Mouse (Mus musculus): ENCODE results near the gene Cpne5. TPM values are rescaled to one million over a fixed set of nuclear protein-coding genes. Genes with fewer than 3 reads are reported as not detected.
"Not testable (repeated sequence)": the region's sequence is repeated elsewhere in the genome, so short reads cannot be mapped to it uniquely, and the experiment has no call there.

The Cpne5 gene
- total and polyA plus RNA-seq, 2 experiments from 2014 or later = 61.6 to 65.8 TPM

DNA sequence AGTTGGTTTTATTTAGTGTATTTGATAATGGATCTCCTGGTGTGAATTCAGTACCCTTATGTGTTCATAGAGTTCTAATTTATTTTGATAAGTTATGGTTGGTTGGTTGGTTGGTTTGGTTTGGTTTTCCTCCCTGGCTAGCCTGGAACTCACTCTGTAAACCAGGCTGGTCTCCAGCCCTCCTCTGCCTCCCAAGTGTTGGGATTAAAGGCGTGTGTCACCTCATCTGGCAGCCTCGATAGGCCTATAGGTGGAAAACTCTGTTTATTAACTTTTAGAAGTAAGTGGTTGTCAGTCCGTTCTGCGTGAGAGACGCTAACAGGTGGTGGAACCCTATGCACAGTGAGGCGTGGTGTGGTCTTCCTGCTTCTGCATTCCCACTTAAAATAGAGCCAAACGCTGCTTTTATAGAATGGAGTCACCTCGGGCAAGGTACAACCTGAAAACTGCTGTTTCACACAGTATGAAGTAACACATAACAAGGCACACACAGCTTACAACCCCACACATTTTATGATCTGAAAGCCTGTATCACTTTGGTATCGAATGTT, 32.3 kb upstream of the Cpne5 start:
- no peaks in the 10 kb centered on the region for H3K36me3 ChIP-seq (ENCODE audit: insufficient read depth, low read length)
- DNase-seq (ENCODE audit: low spot score) (no peak), ATAC-seq (no peak)
- no peak overlapping the region for H3K9ac ChIP-seq (replicated peaks; ENCODE audit: low read length)
- H3K4me2 ChIP-seq (ENCODE audit: low read depth, low read length) = peak overlapping the region; percentile 66
- H3K27ac ChIP-seq = no peak overlapping the region
- H3K4me3 ChIP-seq (ENCODE audit: low read length) = no peak overlapping the region
- no peaks in the 10 kb centered on the region for H3K27me3 ChIP-seq (ENCODE audit: insufficient read depth, low read length)
- no peaks in the 10 kb centered on the region for H3K9me3 ChIP-seq (ENCODE audit: low read length)
- H3K4me1 ChIP-seq (ENCODE audit: insufficient read depth, low read length) = peaks cover 4% of the 10 kb centered on the region; the same call in 1 of the 2 replicates
- 94% methylated on average over 9 of the region's 9 CpGs for WGBS
- TF ChIP-seq CTCF (IDR thresholded peaks at IDR 0.05; ENCODE audit: low read depth) = no peak

DNA sequence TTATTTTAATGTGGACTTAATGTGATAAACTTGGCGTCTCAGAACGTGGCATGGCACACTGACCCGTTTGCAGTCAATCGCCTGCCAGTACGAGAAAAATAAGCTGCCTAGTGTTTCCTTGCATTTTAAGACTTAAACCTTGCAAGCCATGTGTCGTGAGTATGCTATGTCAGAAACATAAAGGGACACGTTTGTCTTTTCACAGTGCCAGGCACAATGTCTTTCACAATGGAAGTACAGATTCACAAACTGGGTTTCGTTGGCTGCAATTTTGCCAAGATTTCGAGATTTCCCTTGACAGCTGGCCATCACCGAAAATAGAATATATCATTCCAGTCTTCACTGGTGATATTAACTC, 31.4 kb upstream of the Cpne5 start:
- 12% methylated on average over 10 of the region's 10 CpGs for WGBS
- no peak for ATAC-seq

DNA sequence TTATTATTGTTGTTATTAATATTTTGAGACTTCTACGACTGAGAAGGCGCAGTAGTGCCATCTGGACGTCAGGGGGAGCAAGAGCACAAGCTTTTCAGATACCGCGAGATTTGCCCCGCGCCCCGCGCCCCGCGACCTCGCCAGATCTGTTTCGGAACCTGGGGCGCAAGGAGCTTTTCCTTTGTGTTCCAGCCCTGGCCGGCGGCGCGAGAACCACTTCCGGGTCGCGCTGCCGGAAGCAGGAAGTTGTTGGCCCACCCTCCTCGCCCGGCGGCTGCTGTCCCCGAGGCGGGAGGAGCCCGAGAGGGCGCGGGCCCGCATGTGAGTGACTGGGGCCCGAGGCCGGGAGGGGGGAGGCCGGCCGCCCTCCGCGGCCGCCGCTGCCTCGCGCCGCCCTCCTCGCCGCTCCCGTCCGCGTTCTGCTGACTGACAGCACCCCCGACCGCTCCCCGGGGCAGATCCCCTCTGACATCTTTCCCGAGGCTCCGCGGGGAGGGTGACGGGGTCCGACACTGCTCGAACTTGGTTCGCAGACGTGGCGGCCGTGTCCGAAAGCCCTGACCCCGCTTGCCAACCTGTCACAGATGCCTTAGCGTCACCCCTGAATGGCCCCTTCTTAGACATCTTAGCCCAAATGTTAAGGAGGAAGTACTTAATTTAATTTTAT, 30.8 kb upstream of the Cpne5 start, which contains the start of gene BC004004:
Gene BC004004 (plus strand): TSS at position 107 of the 667 bp plus-strand sequence.
- no peaks in the 10 kb centered on the region for H3K9me3 ChIP-seq (ENCODE audit: low read length)
- H3K4me3 ChIP-seq (ENCODE audit: low read length) = peak within 1 kb of the TSS; percentile 81
- H3K4me2 ChIP-seq (ENCODE audit: low read depth, low read length) = peak within 1 kb of the TSS; percentile 66
- peaks cover 4% of the 10 kb centered on the region; the same call in 1 of the 2 replicates for H3K4me1 ChIP-seq (ENCODE audit: insufficient read depth, low read length)
- peak; percentile 77 for TF ChIP-seq CTCF (IDR thresholded peaks at IDR 0.05; ENCODE audit: low read depth)
- H3K27ac ChIP-seq = peak within 1 kb of the TSS; percentile 91
- under 1% methylated on average over 54 of the region's 63 CpGs for WGBS
- H3K36me3 ChIP-seq (ENCODE audit: insufficient read depth, low read length) = no peaks in the 10 kb centered on the region
- peak within 1 kb of the TSS; percentile 91 for H3K9ac ChIP-seq (replicated peaks; ENCODE audit: low read length)
- peak; percentile 92 for ATAC-seq
- DNase-seq (ENCODE audit: low spot score) = peak; percentile 98
- H3K27me3 ChIP-seq (ENCODE audit: insufficient read depth, low read length) = no peaks in the 10 kb centered on the region

More for the DNA sequence above, 31.4 kb upstream of the Cpne5 start:
- H3K27me3 ChIP-seq (ENCODE audit: insufficient read depth, low read length) = no peaks in the 10 kb centered on the region
- no peaks in the 10 kb centered on the region for H3K9me3 ChIP-seq (ENCODE audit: low read length)
- TF ChIP-seq CTCF (IDR thresholded peaks at IDR 0.05; ENCODE audit: low read depth) = no peak
- H3K9ac ChIP-seq (replicated peaks; ENCODE audit: low read length) = peak overlapping the region; percentile 91
- peak overlapping the region; percentile 66 for H3K4me2 ChIP-seq (ENCODE audit: low read depth, low read length)
- no peak for DNase-seq (ENCODE audit: low spot score)
- H3K4me3 ChIP-seq (ENCODE audit: low read length) = peak overlapping the region; percentile 81
- H3K36me3 ChIP-seq (ENCODE audit: insufficient read depth, low read length) = no peaks in the 10 kb centered on the region
- H3K4me1 ChIP-seq (ENCODE audit: insufficient read depth, low read length) = peaks cover 4% of the 10 kb centered on the region; the same call in 1 of the 2 replicates
- peak overlapping the region; percentile 91 for H3K27ac ChIP-seq

DNA sequence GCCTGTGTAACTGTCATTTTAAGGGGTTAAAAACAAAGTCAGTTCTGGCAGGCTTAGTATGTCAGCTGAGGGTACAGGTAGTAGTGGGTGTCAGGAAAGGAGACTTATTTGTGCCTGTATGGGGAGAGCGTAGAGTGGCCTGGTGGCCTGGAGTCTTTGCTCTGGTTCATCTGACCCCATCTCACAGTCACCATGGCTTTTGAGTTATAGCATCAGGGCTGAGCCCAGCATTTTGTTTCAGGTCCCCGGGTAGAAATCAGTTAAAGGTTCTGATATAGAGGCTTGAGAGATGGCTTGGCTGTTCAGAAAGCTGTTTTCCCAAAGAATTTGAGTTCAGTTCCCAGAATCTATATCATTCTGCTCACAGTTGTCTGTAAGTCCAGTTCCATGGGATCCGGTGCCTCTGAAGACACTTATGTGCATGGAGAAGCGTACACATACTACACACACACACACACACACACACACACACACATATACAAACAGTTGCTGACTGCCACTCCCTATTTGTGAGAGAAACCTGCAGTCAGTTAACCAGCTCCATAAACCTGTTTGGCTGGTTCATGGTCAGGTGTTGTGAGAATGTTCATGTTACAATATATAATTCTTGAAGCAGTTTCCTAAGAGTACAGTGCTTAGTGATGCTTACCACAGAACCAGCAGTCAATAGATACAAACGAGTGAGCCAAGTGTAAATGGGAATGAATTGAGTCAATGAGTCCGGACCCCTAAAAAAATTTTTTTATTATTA, 30.1 kb upstream of the Cpne5 start:
- DNase-seq (ENCODE audit: low spot score) = no peak
- H3K27ac ChIP-seq = peak overlapping the region; percentile 15; the same call in 1 of the 2 replicates
- TF ChIP-seq CTCF (IDR thresholded peaks at IDR 0.05; ENCODE audit: low read depth) = no peak
- peak overlapping the region; percentile 66 for H3K4me2 ChIP-seq (ENCODE audit: low read depth, low read length)
- peak; percentile 34 for ATAC-seq
- peak overlapping the region; percentile 81 for H3K4me3 ChIP-seq (ENCODE audit: low read length)
- peaks cover 4% of the 10 kb centered on the region; the same call in 1 of the 2 replicates for H3K4me1 ChIP-seq (ENCODE audit: insufficient read depth, low read length)
- H3K9me3 ChIP-seq (ENCODE audit: low read length) = no peaks in the 10 kb centered on the region
- H3K27me3 ChIP-seq (ENCODE audit: insufficient read depth, low read length) = no peaks in the 10 kb centered on the region
- H3K9ac ChIP-seq (replicated peaks; ENCODE audit: low read length) = no peak overlapping the region; the same call in 1 of the 2 replicates
- WGBS = 60% methylated on average over 6 of the region's 6 CpGs
- no peaks in the 10 kb centered on the region for H3K36me3 ChIP-seq (ENCODE audit: insufficient read depth, low read length)

DNA sequence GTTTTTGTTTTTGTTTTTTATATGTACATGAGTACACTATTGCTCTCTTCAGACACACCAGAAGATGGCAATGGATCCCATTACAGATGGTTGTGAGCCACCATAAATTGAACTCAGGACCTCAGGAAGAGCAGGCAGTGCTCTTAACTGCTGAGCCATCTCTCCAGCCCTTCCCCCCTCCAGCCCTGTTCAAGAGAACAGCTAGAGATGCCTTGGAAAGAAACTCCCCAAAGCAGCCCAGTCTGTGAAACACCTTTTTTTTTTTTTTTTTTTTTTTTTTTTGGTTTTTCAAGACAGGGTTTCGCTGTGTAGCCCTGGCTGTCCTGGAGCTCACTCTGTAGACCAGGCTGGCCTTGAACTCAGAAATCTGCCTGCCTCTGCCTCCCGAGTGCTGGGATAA, 29.1 kb upstream of the Cpne5 start:
- H3K4me2 ChIP-seq (ENCODE audit: low read depth, low read length); H3K36me3 ChIP-seq (ENCODE audit: insufficient read depth, low read length); ATAC-seq; H3K9me3 ChIP-seq (ENCODE audit: low read length); H3K27ac ChIP-seq; H3K9ac ChIP-seq (replicated peaks; ENCODE audit: low read length); H3K4me1 ChIP-seq (ENCODE audit: insufficient read depth, low read length); H3K4me3 ChIP-seq (ENCODE audit: low read length); DNase-seq (ENCODE audit: low spot score); H3K27me3 ChIP-seq (ENCODE audit: insufficient read depth, low read length): not testable (repeated sequence)
- 81% methylated on average over 2 of the region's 2 CpGs for WGBS

DNA sequence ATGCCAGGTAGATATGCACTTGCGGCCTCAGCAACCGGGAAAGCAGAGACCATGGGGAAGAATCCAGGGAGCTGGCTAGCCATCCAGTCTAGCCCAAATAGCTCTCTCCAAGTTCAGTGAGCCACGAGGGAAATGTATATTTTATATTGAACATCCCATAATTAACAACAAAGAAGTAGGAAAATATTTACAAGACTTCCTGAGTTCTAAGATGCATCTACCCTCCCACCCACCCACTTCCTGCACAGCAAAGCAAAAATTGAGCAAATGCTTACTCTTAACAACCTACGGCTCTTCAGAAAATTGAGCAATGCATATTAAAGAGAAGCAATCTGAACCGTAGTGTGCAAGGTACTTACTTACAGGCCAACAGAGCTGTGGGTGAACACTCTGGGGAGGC, 26.8 kb upstream of the Cpne5 start:
- peak overlapping the region; percentile 97 for H3K27ac ChIP-seq
- no peak for ATAC-seq

More for the DNA sequence above, 26.8 kb upstream of the Cpne5 start:
- Histone ChIP-seq H3K4me2 (ENCODE audit: low read depth, low read length) (peak overlapping the region; percentile 65; the same call in 1 of the 2 replicates), H3K4me1 (ENCODE audit: insufficient read depth, low read length) (peaks cover 6% of the 10 kb centered on the region; the same call in 1 of the 2 replicates), H3K9me3 (ENCODE audit: low read length) (no peaks in the 10 kb centered on the region), H3K27me3 (ENCODE audit: insufficient read depth, low read length) (no peaks in the 10 kb centered on the region), H3K4me3 (ENCODE audit: low read length) (no peak overlapping the region), H3K36me3 (ENCODE audit: insufficient read depth, low read length) (peaks cover 6% of the 10 kb centered on the region; the same call in 1 of the 2 replicates), H3K9ac (replicated peaks; ENCODE audit: low read length) (no peak overlapping the region)
- no peak for DNase-seq (ENCODE audit: low spot score)
- WGBS = 86% methylated on average over 5 of the region's 5 CpGs
- no peak for TF ChIP-seq CTCF (IDR thresholded peaks at IDR 0.05; ENCODE audit: low read depth)
